Mouse (Mus musculus): Measurements from ENCODE around the gene Atp23.

DNA sequence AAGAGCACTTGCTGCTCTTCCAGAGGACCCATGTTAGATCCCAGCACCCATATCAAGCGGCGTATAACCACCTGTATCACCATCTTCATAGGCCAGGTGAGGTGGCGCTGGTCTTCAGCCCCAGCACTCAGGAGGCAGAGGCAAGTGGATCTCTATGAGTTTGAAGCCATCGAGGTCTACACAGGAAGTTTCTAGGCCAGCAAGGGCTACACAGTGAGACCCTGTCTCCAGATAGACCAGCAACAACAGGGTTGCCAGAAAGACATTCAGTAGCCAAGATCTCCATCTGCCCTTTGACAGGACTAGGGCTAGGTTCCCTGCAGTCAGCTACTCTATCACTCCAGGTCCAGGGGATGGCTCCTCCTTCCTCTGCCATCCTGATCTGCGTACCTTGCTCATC is 5.7 kb upstream of the Atp23 start:
- TF ChIP-seq POLR2AphosphoS2 (IDR thresholded peaks at IDR 0.05; ENCODE audit: insufficient read length, low read depth) (no peak), TCF12 (IDR thresholded peaks at IDR 0.05; ENCODE audit: insufficient read depth, poor library complexity, severe bottlenecking) (no peak), MYOD1 (IDR thresholded peaks at IDR 0.05; ENCODE audit: control insufficient read depth in 1 of 3, insufficient read length in 2 of 3, low read depth in 2 of 3) (no peak), POLR2A (IDR thresholded peaks at IDR 0.05; ENCODE audit: insufficient read length, low read depth) (no peak), CEBPB (IDR thresholded peaks at IDR 0.05; ENCODE audit: insufficient read depth, poor library complexity, severe bottlenecking) (no peak), MAX (IDR thresholded peaks at IDR 0.05; ENCODE audit: low read depth) (no peak)

All from myocyte (in vitro differentiated cells).